Mouse (Mus musculus): ENCODE data around the gene Kif11.

DNA sequence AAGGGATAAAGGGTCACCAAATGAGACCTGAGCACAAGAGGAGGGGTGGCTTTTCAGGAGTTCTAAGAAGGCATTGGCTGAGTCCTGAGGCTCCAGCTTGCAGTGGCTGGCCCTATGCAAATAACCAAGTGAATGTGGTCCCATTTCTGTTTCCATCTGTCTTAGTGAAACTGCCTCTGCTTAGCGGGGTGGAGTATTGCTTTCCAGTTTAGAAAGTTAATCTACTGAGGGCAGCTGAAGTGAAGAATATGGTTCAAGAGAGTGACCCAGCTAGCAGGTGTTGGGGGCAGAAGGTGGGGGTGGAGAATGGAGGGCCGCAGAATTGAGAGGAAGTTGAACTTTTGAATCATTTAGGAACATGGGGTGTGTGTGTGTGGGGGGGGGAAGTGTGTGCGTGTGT, 90.2 kb downstream of the Kif11 start:
- TF ChIP-seq GATA1 (IDR thresholded peaks at IDR 0.05; ENCODE audit: low read length) (no peak), TAL1 (IDR thresholded peaks at IDR 0.05; ENCODE audit: low read length) (no peak)

All from erythroblast, embryonic 14.5 days (primary cell).